Mouse (Mus musculus) forebrain, embryonic 10.5 days (tissue): ENCODE measurements at regions not wholly inside any gene's neighbourhood (a gene's known extent, or its start where the extent isn't known, plus 50 kb on each side); places are given as distances from the start of the nearest gene placed in this dataset.
"Not testable (repeated sequence)": the region's sequence is repeated elsewhere in the genome, so short reads cannot be mapped to it uniquely, and the experiment has no call there.

ENCODE experiments used
- DNase-seq: peaks from one replicate; pipeline ENCODE4 v3.0.0-alpha.2; 2017; ENCODE audit warnings: low spot score; ENCODE audit errors: extremely low spot score
- H3K27ac ChIP-seq: fragments of 300-500 bp; sonication (generic); 2 replicates; pipeline ENCODE4 v1.5.1; 2016; ENCODE audit warnings: mild to moderate bottlenecking
- H3K27me3 ChIP-seq: fragments of 300-500 bp; sonication (generic); 2 replicates; pipeline ENCODE4 v1.6.1; 2016; ENCODE audit warnings: mild to moderate bottlenecking; ENCODE audit not compliant: poor library complexity, severe bottlenecking
- H3K36me3 ChIP-seq: fragments of 300-500 bp; sonication (generic); replicated peaks from 2 replicates; pipeline ENCODE4 v1.6.1; 2016; ENCODE audit warnings: mild to moderate bottlenecking, moderate library complexity
- H3K4me1 ChIP-seq: fragments of 300-500 bp; sonication (generic); 2 replicates; pipeline ENCODE4 v1.6.1; 2016
- H3K4me3 ChIP-seq: fragments of 300-500 bp; sonication (generic); 2 replicates; pipeline ENCODE4 v1.5.1; 2016; ENCODE audit warnings: mild to moderate bottlenecking, moderate library complexity
- H3K9me3 ChIP-seq: fragments of 300-500 bp; sonication (generic); 2 replicates; pipeline ENCODE4 v1.6.1; 2016; ENCODE audit warnings: mild to moderate bottlenecking, moderate library complexity
- WGBS: fragments of 180-500 bp; shearing (Covaris S2); methylation state at CpG from one replicate; pipeline ENCODE4 v1.1.7; 2016; 5-methylcytosine and 5-hydroxymethylcytosine counted together

DNA sequence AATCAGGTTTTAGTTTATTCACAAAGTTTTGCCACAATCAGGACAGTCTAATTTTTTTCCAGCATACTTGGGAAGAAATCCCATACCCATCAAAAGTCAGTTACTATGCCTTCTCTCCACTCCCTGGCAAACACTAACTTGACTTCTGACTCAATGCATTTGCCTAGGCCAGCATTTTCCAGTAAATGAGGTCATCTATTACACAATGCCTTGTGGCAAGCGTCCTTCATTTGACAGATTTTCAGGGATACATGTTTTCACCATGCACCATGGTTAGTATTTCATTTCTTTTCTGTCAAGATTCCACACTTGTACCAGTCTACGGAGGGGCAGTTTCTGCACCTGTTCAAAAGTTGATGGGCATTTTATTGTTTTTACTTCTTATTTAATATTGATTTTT lies 88.4 kb upstream of the Slc2a12 start:
- DNase-seq, H3K27ac ChIP-seq, H3K27me3 ChIP-seq, H3K4me3 ChIP-seq, H3K9me3 ChIP-seq, H3K4me1 ChIP-seq, H3K36me3 ChIP-seq: not testable (repeated sequence)
- WGBS, result 87% methylated on average over 2 of the region's 2 CpGs

DNA sequence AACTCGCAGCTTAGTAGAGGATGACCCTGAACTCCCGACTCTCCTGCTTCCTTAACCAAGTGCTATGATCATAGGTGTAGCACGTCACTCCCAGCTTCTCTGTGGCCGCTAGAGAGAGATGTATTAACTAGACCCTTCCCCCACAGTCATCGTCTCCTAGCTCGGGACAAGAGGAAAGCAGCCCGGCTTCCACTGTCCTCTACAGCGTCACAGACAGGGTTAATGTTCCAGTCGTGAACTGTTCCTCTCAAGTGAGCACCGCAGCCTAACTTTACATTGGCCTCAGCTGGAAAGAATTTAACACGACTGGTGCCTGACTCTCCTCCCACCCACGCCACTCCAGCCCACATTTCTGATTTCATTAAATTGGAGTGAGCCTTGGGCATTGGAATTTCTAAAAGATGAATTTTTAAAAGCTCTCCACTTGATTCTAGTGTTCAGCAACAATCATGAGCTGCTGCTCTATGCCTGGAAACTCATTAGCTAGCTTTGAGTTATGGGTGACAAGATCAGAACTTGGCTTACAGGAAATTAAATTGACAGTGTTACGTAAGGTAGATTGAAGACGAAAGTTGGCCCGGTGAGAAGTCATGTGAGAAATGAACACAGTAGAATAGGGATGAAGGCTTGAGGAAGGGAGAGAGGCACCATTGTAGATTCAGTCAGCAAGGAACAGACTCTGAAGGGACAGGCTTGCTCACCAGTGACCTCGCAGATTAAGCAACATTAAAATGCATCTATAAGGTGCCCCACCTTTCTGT lies 75.4 kb upstream of the Slc2a12 start:
- not testable (repeated sequence) for H3K36me3 ChIP-seq, H3K4me3 ChIP-seq, H3K4me1 ChIP-seq, H3K9me3 ChIP-seq, H3K27ac ChIP-seq, H3K27me3 ChIP-seq, DNase-seq
- 86% methylated on average over 16 of the region's 16 CpGs for WGBS

DNA sequence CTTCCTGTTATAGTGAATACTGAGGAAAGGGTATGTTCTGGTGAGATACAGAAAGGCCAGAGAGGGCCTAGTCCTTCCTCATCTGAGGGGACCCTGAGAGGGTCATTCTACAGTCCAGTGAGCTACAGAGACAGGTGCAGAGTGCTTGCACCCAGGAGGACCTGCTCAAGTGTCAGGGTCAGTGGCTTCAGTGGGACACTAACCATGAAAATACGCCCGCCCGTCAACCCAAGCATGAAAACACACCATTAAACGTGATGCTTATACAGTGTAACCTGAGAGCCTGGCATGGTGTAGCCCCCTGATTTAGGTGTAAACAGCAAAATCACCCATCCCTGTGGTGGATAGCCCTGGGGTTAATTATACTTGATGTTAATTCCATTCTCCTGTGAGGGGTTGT lies 70.8 kb upstream of the Slc2a12 start:
- H3K4me3 ChIP-seq, H3K27me3 ChIP-seq, H3K27ac ChIP-seq, DNase-seq, H3K36me3 ChIP-seq, H3K9me3 ChIP-seq, H3K4me1 ChIP-seq: not testable (repeated sequence)
- 84% methylated on average over 4 of the region's 4 CpGs for WGBS

DNA sequence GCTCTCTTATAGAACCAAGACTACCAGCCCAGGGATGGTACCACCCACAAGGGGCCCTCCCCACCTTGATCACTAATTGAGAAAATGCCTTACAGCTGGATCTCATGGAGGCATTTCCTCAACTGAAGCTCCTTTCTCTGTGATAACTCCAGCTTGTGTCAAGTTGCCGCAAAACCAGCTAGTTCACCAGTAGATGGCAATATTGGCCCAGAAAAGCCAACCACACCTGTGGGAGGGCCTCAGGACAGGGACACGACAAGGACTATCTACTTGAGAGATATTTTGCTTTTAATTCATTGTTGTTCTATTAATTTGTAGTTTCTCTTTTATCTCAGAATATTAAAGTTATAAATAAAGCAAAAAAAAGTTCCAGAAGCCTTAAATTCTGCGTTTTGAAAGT lies 65.4 kb upstream of the Slc2a12 start:
- not testable (repeated sequence) for H3K36me3 ChIP-seq, H3K4me1 ChIP-seq, H3K4me3 ChIP-seq, H3K27me3 ChIP-seq, H3K9me3 ChIP-seq, H3K27ac ChIP-seq
- peak; percentile 58 for DNase-seq
- 16% methylated on average over 3 of the region's 3 CpGs for WGBS

GRCm38 (mm10) chr10:22581300-22581699 lies 63.5 kb upstream of the Slc2a12 start:
- not testable (repeated sequence) for H3K4me1 ChIP-seq, H3K27me3 ChIP-seq, H3K36me3 ChIP-seq, DNase-seq, H3K4me3 ChIP-seq, H3K9me3 ChIP-seq, H3K27ac ChIP-seq
- 90% methylated on average over 9 of the region's 9 CpGs for WGBS

DNA sequence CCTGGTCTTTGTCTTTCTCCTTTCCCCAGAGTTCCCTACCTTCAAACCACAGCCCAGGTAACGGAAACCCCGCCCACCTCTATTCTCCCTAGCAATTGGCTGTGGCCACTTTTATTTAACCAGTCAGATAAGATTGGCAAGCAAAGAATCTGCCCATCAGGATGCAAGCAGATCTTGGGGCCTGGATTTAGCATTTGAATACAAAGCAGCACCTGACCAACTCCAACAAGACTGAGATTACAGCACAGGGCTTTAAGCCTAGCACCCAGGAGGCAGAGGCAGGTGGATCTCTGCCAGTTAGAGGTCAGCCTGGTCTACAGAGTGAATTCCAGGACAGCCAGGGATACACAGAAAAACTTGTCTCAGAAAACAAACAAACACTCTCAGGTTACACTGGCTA lies 61.5 kb upstream of the Slc2a12 start:
- 85% methylated on average over 2 of the region's 2 CpGs for WGBS
- not testable (repeated sequence) for H3K4me1 ChIP-seq, H3K27me3 ChIP-seq, DNase-seq, H3K4me3 ChIP-seq, H3K27ac ChIP-seq, H3K36me3 ChIP-seq, H3K9me3 ChIP-seq

GRCm38 (mm10) chr10:22588587-22588986 lies 56.2 kb upstream of the Slc2a12 start:
- H3K4me3 ChIP-seq, DNase-seq, H3K9me3 ChIP-seq, H3K36me3 ChIP-seq, H3K27ac ChIP-seq, H3K27me3 ChIP-seq: not testable (repeated sequence)
- WGBS, result 100% methylated on average over 1 of the region's 1 CpGs
- H3K4me1 ChIP-seq, result peaks cover 18% of the 10 kb centered on the region

- not testable (repeated sequence) for H3K4me3 ChIP-seq, DNase-seq, H3K36me3 ChIP-seq, H3K27ac ChIP-seq, H3K27me3 ChIP-seq
- 48% methylated on average over 4 of the region's 4 CpGs for WGBS
- H3K4me1 ChIP-seq, result peaks cover 23% of the 10 kb centered on the region
- peaks cover 14% of the 10 kb centered on the region; the same call in 1 of the 2 replicates for H3K9me3 ChIP-seq
Observed at GRCm38 (mm10) chr10:22591664-22592063, 53.1 kb upstream of the Slc2a12 start.

DNA sequence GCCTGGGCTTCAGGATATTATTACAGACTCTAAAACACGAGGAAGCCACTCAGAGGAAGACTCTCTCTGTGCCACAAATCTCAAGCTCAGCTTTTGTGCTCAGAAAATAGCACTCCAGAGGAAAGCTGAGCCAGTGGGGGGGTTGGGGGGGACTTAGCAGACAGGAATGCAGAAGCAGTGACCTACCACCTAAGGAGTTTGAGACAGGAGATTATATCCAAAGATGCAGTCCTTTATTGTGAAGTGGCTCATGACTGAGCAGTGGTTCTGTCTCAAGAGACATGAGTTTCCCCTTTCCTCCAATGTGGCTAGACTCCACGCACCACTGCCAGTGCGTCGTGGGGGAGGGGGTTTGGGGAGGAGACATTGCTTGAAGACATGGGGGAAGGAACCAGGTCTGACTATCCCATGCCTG lies 52.6 kb upstream of the Slc2a12 start:
- not testable (repeated sequence) for DNase-seq, H3K4me3 ChIP-seq, H3K27me3 ChIP-seq, H3K36me3 ChIP-seq
- Histone ChIP-seq H3K9me3 (peaks cover 14% of the 10 kb centered on the region; the same call in 1 of the 2 replicates), H3K27ac (0 out of 2 replicates have a peak overlapping the region, but pooled peaks have one; percentile 51), H3K4me1 (peaks cover 23% of the 10 kb centered on the region)
- 50% methylated on average over 4 of the region's 4 CpGs for WGBS

- H3K36me3 ChIP-seq, H3K4me3 ChIP-seq, DNase-seq, H3K27ac ChIP-seq, H3K27me3 ChIP-seq: not testable (repeated sequence)
- Histone ChIP-seq H3K4me1 (peaks cover 23% of the 10 kb centered on the region), H3K9me3 (peaks cover 14% of the 10 kb centered on the region; the same call in 1 of the 2 replicates)
- 91% methylated on average over 6 of the region's 6 CpGs for WGBS
Observed at GRCm38 (mm10) chr10:22592752-22593151, 52.1 kb upstream of the Slc2a12 start.
